ENCODE assay signal across 22 mouse cellular contexts in genomic region chr1:190056931-190057330, GRCm38 (mm10).
"Had no signal": no experiment of that assay in that cellular context is flagged by ENCODE, and none has a peak within 500 bp of the region (broad histone marks: within the 10 kb centered on the region; RNA-seq: fewer than 3 reads in every experiment).

No protein-coding gene starts in this region.

- DNase-seq: kidney, postnatal 25 days; layer of hippocampus, postnatal 36 days; left cerebral cortex, postnatal 4 days; liver, embryonic 13.5 days; lung, adult 2 months; lung, postnatal 14 days; lung, postnatal 4 days; right cerebral cortex, adult 18-20 months; right cerebral cortex, postnatal 14 days; right cerebral cortex, postnatal 4 days; thymus, adult 2 months; thymus, postnatal 14 days; thymus, postnatal 4 days had no signal

- H3K9me3 ChIP-seq: limb, embryonic 12.5 days; limb, embryonic 15.5 days; liver, embryonic 13.5 days; midbrain, embryonic 12.5 days; midbrain, embryonic 15.5 days; neural tube, embryonic 12.5 days; neural tube, embryonic 15.5 days had no signal

- H3K27ac ChIP-seq: kidney, postnatal 0 days; left cerebral cortex, adult 2 months; limb, embryonic 12.5 days; limb, embryonic 15.5 days; liver, embryonic 13.5 days; midbrain, embryonic 12.5 days; midbrain, embryonic 15.5 days; neural tube, embryonic 12.5 days; neural tube, embryonic 15.5 days; stomach, postnatal 0 days had no signal

- H3K36me3 ChIP-seq: limb, embryonic 12.5 days; limb, embryonic 15.5 days; liver, embryonic 13.5 days; midbrain, embryonic 12.5 days; midbrain, embryonic 15.5 days; neural tube, embryonic 12.5 days; neural tube, embryonic 15.5 days had no signal

- ATAC-seq: midbrain, embryonic 15.5 days had no signal

- H3K4me1 ChIP-seq: limb, embryonic 15.5 days; midbrain, embryonic 12.5 days; midbrain, embryonic 15.5 days; neural tube, embryonic 12.5 days; neural tube, embryonic 15.5 days had no signal

- H3K4me3 ChIP-seq: left cerebral cortex, adult 2 months; limb, embryonic 12.5 days; limb, embryonic 15.5 days; liver, embryonic 13.5 days; midbrain, embryonic 12.5 days; midbrain, embryonic 15.5 days; neural tube, embryonic 12.5 days; neural tube, embryonic 15.5 days had no signal

- H3K9ac ChIP-seq: limb, embryonic 12.5 days; limb, embryonic 15.5 days; liver, embryonic 13.5 days; midbrain, embryonic 12.5 days; midbrain, embryonic 15.5 days; neural tube, embryonic 12.5 days; neural tube, embryonic 15.5 days had no signal

- H3K27me3 ChIP-seq: limb, embryonic 12.5 days; limb, embryonic 15.5 days; liver, embryonic 13.5 days; midbrain, embryonic 12.5 days; midbrain, embryonic 15.5 days; neural tube, embryonic 12.5 days; neural tube, embryonic 15.5 days had no signal

- H3K4me2 ChIP-seq: limb, embryonic 12.5 days; limb, embryonic 15.5 days; liver, embryonic 13.5 days; midbrain, embryonic 12.5 days; midbrain, embryonic 15.5 days; neural tube, embryonic 12.5 days; neural tube, embryonic 15.5 days had no signal
